Mouse (Mus musculus): ENCODE results near the gene Ly86.

The Ly86 gene

DNA sequence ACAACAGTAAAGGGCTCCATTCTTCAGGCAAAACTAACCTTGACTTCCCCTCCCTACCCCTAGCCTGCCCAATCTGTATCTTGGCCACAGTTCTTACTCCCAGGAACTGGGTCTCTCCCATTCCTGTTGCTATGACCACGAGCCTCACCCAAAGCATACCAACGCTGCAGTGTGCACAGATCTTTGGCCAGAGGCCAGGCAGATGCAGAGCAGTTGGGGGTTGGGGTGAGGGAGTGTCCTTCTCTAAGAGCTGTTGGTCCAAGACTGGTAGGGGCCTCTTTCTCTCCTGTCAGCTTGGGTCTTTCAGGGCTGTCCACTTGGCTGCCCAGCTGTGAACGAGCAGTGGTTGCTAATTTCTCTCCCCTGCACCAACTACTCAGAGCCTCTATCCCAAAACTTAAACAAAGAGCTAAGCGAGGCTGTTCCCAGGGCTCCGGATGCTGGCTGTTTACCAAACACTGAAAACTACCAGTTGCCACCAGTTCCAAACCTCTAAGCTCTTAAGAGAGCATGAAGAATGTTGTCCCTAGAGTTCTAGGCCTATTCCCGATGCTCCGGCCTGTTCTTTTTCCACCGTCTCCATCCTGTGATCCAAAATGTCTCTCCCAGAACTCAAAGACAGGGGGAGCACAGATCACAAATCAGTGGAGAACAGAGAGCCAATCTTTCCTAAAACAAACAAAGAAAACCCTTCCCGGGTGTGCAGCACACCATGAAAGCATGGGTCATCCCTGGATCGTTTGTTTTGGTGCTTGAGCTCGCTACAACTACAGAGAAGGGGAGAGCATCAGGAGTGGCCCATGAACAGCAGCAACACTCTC is 112.2 kb downstream of the Ly86 start:
- peak in 1 of 2 experiments; percentile 65 for DNase-seq (ENCODE audit: low spot score in 2 of 2)

DNA sequence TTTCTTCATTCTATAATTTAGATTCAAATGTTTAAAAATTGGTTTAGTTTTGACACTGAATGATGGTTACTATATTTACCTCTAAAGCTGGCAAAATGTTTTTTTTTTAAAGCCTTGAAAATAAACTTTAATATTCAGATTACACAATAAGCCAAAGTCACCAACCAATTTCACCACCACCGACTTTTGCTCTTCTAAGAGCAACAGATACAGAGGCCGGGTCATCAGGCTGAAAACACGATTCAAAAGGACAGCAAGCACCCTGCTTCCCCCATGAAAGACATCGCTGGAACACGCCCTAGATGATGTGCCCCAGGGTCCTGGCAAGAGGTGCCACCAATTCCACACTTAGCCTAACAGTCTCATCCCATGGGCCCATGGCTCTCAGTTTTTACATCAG is 113.5 kb downstream of the Ly86 start:
- DNase-seq (ENCODE audit: low spot score in 2 of 2) = no peak

DNA sequence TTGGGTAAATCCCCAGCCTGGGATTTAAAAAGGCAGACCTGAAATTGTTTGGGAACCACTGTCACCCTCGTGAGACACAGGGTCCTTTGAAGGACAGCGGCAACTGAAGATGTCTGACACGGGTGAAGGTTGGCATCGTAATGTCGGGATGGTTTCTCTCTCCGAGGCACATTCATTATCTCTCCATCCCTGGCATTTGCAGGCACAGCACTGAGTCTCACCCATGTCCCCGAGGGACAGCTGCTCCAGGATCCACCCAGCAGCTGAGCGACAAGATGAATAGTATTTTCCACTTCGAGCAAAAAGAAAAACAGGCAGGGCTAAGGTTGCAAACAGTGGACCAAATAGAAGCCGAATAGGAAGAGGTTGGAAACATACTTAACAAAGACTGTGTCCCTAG is 114.0 kb downstream of the Ly86 start:
- no peak for DNase-seq (ENCODE audit: low spot score in 2 of 2)

DNA sequence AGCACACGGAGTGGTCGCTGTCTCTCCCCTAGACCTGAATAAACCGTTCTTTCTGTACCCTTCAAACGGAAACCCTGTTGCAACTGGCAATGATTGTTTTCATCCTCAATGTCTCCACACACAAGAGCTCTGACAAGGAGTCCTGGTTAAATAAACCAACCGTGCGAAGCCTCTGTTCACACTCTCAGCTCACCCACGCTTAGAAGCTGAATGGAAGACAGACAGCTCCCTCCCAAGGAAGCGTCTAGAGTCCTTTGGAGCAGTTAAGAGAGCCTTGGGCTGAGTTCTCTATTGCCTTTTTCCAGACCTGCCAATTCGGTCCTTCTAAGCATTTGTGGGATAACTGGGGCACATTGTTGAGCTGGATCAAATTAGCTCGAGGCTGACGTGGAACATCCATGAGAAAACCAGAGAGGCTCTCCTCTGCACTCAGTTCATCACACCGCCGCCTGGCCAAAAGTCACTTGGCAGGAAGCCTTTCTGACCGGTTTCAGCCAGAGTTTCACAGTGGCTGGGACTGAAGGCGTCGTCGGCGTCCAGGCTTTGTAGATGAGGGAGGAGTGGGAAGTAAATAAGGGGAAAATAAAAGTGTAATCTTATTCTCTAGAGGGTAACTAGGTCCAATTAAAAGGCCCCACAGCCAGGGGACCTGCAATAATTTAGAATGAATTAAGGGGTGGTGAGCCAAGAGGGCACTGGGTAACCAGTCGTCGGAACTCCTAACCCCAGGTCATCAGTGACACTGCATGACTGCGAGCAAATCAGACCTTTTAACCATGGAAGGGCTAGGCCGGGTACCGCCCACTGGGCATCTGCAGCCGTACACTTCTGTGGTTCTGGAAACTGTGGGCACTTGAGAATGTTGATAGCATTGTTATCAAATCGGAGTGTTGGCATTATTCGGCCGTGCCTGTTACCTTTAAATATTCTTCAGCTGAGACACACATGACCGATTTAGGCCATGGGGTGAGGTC is 115.2 kb downstream of the Ly86 start:
- peak; percentile 74 to 83 for DNase-seq (ENCODE audit: low spot score in 2 of 2)

DNA sequence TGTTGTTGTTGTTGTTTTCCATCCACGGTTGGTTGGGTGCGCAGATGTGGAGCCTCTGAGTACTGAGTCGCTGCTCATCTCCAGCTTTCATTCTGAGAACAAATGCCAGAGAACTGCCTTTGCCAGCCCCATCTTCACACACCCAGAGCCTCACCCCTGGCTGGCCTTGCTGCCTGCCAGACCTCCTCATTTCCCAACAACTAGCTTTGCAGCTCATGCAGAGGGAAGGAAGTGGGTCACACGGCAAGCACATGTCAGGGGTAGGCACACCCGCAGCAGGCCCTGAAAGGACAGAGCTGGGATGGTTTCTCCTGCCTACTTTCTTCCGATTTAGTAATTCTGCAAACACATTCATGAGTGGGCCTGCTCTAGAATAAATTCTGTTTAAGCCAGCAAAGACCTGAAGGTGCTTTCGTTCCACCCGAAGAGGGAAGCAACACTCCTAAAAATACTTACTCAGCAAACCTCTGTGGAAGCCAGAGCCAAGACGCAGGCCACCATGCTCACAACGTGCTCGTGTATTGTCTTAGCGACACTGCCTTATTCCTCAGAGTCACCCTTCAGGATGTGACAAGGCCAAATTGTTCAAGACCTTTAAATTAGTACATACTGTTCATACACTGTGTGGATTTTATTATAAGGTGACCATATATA is 117.2 kb downstream of the Ly86 start:
- peak; percentile 64 to 69 for DNase-seq (ENCODE audit: low spot score in 2 of 2)

DNA sequence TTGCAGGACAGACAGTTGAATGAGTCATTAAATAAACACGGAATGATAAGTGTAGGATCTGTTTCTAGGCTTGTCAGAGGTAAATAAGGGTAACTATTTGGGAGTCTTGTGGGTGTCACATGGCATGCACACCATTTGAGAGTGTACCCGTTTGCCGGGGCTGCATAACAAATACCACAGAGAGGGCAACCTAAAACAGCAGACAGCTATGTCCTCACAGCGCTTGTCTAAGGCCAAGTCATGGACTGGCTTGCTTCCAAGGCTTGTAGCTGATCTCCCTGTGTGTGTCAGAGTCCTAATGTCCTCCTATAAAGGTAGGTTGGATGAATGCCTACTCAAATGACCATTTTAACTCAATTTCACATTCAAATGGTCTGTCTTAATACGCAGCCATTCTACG is 120.7 kb downstream of the Ly86 start:
- no peak for DNase-seq (ENCODE audit: low spot score in 2 of 2)

DNA sequence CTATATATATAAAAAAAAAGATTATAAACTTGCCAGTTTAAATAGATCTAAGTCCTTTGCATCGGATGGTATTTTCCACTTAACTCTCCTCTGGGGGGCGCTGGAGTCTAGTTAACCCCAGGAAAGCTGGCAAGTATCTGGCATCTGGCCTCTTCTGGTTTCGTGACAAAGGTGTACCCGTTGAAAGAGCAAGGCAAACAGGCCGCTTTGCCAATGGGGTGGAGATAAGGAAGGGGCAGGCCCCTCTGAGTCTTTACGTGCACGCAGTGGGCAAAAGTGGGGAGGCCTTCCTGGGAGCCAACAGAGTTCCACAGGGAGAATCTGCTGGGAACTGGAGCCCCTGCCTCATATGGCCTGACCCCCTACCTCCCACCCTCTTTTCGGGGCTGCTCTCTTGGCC is 122.8 kb downstream of the Ly86 start:
- DNase-seq (ENCODE audit: low spot score in 2 of 2) = peak; percentile 62 to 72
